Mouse (Mus musculus) gastrocnemius, postnatal 14 days (tissue): ENCODE results near the gene Defa30. TPM values are rescaled to one million over a fixed set of nuclear protein-coding genes. Genes with fewer than 3 reads are reported as not detected.
"Not testable (repeated sequence)": the region's sequence is repeated elsewhere in the genome, so short reads cannot be mapped to it uniquely, and the experiment has no call there.

Experiments
- DNase-seq: peaks from one replicate; pipeline ENCODE4 v3.0.0; 2021; ENCODE audit warnings: mixed read lengths
- intact Hi-C: fragments of 180-260 bp; cut with DNase I; formaldehyde crosslinking; loops from one replicate; pipeline ENCODE4 v1.15.1; 2025; ENCODE audit warnings: low total_unique reads
- long read RNA-seq, 2 experiments: library from polyadenylated mRNA; stranded (forward); transcript quantifications; one replicate each; pipeline ENCODE4 v2.0.0; 2021
- total RNA-seq, 2 experiments: library from RNA; stranded (reverse); gene quantifications; 2 replicates each; pipeline ENCODE4 v1.2.3; 2021

Gene Defa30
- total RNA-seq = not detected
- long read RNA-seq, experiment 1 = 0 reads
- long read RNA-seq, experiment 2 = 0 reads

- intact Hi-C loops, DNase-seq: not testable (repeated sequence)
These were observed at the start of gene Defa30 for GRCm38 (mm10) chr8:21134342-21134741. TSS of gene Defa30 (plus strand) at chr8:21134642.

GRCm38 (mm10) chr8:21093106-21093505, 41.3 kb upstream of the Defa30 start:
- intact Hi-C loops = no loop called here
- DNase-seq = no peak

GRCm38 (mm10) chr8:21095950-21096349, 38.5 kb upstream of the Defa30 start, which contains the start of gene Gm14851:
TSS of gene Gm14851 (minus strand) at chr8:21096050.
- DNase-seq, intact Hi-C loops: not testable (repeated sequence)

- DNase-seq, intact Hi-C loops: not testable (repeated sequence)
These were observed 27.5 kb downstream of the Defa30 start, which contains the start of gene Defa22 for GRCm38 (mm10) chr8:21161977-21162376. TSS of gene Defa22 (plus strand) at chr8:21162277.

Other genes starting within 250 kb of the Defa30 start
- gene Defb33, start 242.0 kb upstream of the Defa30 start, total RNA-seq = not detected
- not detected for gene Gm15056, start 232.0 kb upstream of the Defa30 start, total RNA-seq
- not detected for gene Gm6040, start 212.6 kb upstream of the Defa30 start, total RNA-seq
- not detected for gene AY761185, start 189.9 kb upstream of the Defa30 start, total RNA-seq
- gene Defa21, start 109.1 kb upstream of the Defa30 start, total RNA-seq = not detected
- not detected for gene Defa23, start 79.6 kb upstream of the Defa30 start, total RNA-seq
- not detected for gene Defa35, start 69.6 kb upstream of the Defa30 start, total RNA-seq
- gene Defa25, start 50.2 kb upstream of the Defa30 start, total RNA-seq = not detected
- gene Gm14851, start 38.6 kb upstream of the Defa30 start, total RNA-seq = not detected
- gene Defa22, start 27.6 kb downstream of the Defa30 start, total RNA-seq = not detected
- not detected for gene Defa31, start 57.0 kb downstream of the Defa30 start, total RNA-seq
- not detected for gene Gm15293, start 66.9 kb downstream of the Defa30 start, total RNA-seq
- gene Gm15292, start 115.1 kb downstream of the Defa30 start, total RNA-seq = not detected
- not detected for gene Defa27, start 180.9 kb downstream of the Defa30 start, total RNA-seq
- gene Defa29, start 192.4 kb downstream of the Defa30 start, total RNA-seq = not detected
- not detected for gene Defa2, start 243.9 kb downstream of the Defa30 start, total RNA-seq